In the genomic region with DNA sequence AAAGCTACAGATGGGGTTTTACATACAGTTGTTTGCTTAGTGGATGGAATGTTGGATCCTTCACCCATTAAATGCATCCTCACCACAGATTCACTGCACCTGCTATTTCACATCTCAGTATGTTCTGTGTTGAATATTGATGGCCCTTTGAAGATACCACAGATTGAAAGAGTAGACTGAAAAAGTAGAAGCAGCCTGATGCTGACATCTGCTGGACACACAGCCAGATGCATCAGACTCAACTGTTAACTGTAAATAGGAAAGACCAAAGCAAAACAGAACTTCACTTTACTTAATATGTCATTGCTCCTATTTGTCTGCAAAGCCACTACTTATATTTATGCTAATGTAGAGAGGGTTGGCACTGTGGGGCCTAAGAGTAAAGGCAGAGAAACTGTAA, we compare ENCODE assay signal across 8 mouse cellular contexts.
DNase-seq lines count a peak whose midpoint lies in the region; ATAC-seq and TF ChIP-seq lines count a peak whose summit lies in the region.

No protein-coding gene starts in this region.

- no peaks in the 10 kb centered on the region for H3K4me1 ChIP-seq in midbrain, postnatal 0 days (ENCODE audit: insufficient read depth, low read length)
- H3K4me1 ChIP-seq in heart, embryonic 11.5 days (ENCODE audit: control insufficient read depth, insufficient read depth, low read length) = no peaks in the 10 kb centered on the region

- H3K36me3 ChIP-seq in midbrain, postnatal 0 days (ENCODE audit: insufficient read depth, low read length) = no peaks in the 10 kb centered on the region
- no peaks in the 10 kb centered on the region for H3K36me3 ChIP-seq in heart, embryonic 11.5 days (ENCODE audit: control insufficient read depth, insufficient read depth, low read length)

- ATAC-seq in midbrain, postnatal 0 days (ENCODE audit: low FRiP score) = no peak; the same call in 1 of the 2 replicates
- ATAC-seq in heart, embryonic 11.5 days (replicated peaks; ENCODE audit: insufficient number of reproducible peaks, low FRiP score, low TSS enrichment) = no peak

- H3K4me3 ChIP-seq in midbrain, postnatal 0 days (ENCODE audit: low read depth, low read length) = no peak overlapping the region
- no peak overlapping the region for H3K4me3 ChIP-seq in heart, embryonic 11.5 days (ENCODE audit: low read depth, low read length)

- H3K9ac ChIP-seq in midbrain, postnatal 0 days (replicated peaks; ENCODE audit: low read length, poor library complexity, severe bottlenecking) = no peak overlapping the region
- H3K9ac ChIP-seq in heart, embryonic 11.5 days (ENCODE audit: low read depth, low read length) = no peak overlapping the region

- no peak overlapping the region for H3K27ac ChIP-seq in midbrain, postnatal 0 days (ENCODE audit: low read depth, low read length)
- no peak overlapping the region for H3K27ac ChIP-seq in heart, embryonic 11.5 days (ENCODE audit: low read depth, low read length)

- DNase-seq in heart, postnatal 4 days = peak; percentile 18
- DNase-seq in heart, postnatal 36 days = no peak
- peak; percentile 41 for DNase-seq in NIH3T3 (ENCODE audit: low read depth)
- DNase-seq in embryo, embryonic 9.5 days (ENCODE audit: extremely low spot score) = peak; percentile 15
- peak; percentile 2 to 55 for DNase-seq in kidney, postnatal 36 days
- peak; percentile 85 for DNase-seq in midbrain, postnatal 0 days (ENCODE audit: low spot score)
- DNase-seq in T-cell, adult 2 months (ENCODE audit: low spot score) = no peak

- H3K4me2 ChIP-seq in midbrain, postnatal 0 days (ENCODE audit: low read depth, low read length, poor library complexity, severe bottlenecking) = no peak overlapping the region
- no peak overlapping the region for H3K4me2 ChIP-seq in heart, embryonic 11.5 days

- TF ChIP-seq CTCF in midbrain, postnatal 0 days (IDR thresholded peaks at IDR 0.05) = peak; percentile 97

- intact Hi-C loops in heart, postnatal 36 days (cut with DNase I) = loop anchor here (2.0 kb wide), 1 partner anchor 215 kb away; no protein-coding TSS in a partner anchor

- no peaks in the 10 kb centered on the region for H3K9me3 ChIP-seq in midbrain, postnatal 0 days (ENCODE audit: low read length)
- no peaks in the 10 kb centered on the region for H3K9me3 ChIP-seq in heart, embryonic 11.5 days (replicated peaks; ENCODE audit: control insufficient read depth, low read length)

- H3K27me3 ChIP-seq in midbrain, postnatal 0 days (ENCODE audit: insufficient read depth, low read length) = no peaks in the 10 kb centered on the region
- no peaks in the 10 kb centered on the region for H3K27me3 ChIP-seq in heart, embryonic 11.5 days (ENCODE audit: control insufficient read depth, insufficient read depth, low read length)

Comparison
In these comparisons a context has a peak if more than half of its experiments do, and no peak if none do; other contexts are left out.
1. DNase-seq: peak in heart, postnatal 4 days (single experiment), NIH3T3 (single experiment), embryo, embryonic 9.5 days (single experiment), kidney, postnatal 36 days (2 of 2) and midbrain, postnatal 0 days (single experiment); none in heart, postnatal 36 days (0 of 2) and T-cell, adult 2 months (single experiment).